Mouse (Mus musculus) spleen, adult 18-20 months (tissue): ENCODE data around the gene Rab38.

Experiments
- DNase-seq, 2 experiments: peaks; one replicate each; pipeline ENCODE4 v3.0.0; 2022; ENCODE audit warnings: mixed read lengths in 2 of 2

Gene Rab38

DNA sequence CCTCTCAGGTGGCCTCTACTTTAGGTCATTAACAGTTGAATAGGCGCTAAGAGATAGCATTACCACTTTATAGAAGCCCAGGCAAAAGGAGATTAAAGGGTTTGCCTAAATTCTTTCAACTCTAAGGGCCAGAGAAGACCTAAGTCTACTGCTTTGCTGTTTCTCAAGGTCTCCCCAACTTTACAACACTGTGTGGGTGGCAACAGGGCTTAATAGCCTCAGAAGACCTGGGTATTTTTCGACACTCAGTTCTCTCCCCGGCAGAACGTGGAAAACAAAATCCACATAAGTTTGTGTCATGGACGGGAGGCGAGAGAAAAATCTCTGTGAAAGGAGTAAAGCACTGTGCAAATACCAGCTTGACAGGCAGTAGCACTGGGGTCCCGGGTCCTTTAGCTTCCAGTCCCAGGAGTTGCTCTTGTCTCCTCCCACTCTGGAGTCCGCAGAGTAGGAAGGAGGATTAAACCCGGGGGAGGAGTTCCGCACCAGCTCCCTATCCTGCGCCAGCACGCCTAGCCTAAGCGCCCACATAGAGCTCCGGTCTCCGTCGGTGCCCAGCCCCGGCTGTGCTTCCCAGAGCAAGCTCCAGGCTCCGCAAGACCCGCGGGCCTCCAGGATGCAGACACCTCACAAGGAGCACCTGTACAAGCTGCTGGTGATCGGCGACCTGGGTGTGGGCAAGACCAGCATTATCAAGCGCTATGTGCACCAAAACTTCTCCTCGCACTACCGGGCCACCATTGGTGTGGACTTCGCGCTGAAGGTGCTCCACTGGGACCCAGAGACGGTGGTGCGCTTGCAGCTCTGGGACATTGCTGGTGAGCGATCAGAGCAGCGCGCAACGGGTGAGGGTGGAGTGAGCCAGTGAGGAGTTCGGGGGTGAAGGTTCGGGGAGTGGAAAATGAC is at the start of gene Rab38:
TSS of gene Rab38 (plus strand) at position 488 of the 906 bp plus-strand sequence.
- DNase-seq, result no peak

DNA sequence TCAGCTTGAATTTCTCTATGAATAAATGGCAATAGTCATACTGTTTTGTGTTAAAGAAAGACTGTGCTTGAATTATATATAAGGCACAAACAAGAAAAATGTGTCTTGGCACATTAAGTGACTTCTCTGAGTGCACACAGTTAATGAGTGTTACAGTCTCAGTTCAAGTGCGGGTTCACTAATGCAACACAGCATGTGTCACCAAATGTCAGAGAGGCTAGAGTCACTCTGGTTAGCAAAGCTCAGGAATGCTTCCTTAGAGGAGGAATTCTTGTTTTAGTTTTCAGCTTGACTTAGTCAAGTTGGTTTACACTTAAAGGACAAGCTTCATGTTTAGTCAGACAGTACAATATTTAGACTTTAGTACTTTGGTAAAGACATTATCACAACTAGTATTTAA is 35.5 kb upstream of the Rab38 start:
- DNase-seq, result no peak

DNA sequence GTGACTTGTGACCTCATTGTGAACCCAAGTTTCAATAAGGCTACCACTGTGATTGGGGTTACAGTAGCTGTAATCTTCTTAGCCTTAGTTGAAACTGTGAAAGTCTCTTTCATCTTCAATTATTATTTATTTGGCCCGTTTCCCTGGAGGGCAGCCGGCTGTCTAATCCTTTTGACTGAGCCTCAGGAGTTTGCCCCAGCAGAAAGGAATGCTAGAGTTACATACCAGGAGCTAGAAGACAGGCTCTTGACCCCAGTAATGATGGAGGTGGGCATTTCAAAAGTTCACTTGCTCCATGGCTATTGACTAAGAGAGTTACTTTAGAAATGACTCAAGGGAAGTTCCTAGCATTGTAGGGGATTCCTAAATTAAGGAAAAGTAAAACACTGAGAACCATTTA is 34.3 kb upstream of the Rab38 start:
- DNase-seq, result no peak

DNA sequence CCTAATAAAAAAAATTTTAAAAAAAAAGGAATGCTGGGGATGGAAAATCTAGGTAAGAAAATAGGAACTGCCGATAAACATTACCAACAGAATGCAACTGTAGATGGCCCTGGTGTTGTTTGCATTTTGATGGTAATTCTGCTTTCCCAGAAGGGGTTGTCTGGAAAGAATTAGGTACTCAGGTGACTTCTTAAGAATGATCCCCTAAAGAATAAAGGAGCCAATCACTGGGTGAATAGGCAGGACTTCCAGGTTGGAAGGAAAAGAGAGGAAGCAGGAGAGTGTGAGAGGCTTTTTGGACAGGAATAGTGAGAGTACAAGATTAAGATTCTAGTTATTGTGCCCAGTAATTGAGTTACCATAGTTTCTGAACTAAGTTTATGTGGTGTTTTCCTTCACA is 24.8 kb upstream of the Rab38 start:
- no peak for DNase-seq

DNA sequence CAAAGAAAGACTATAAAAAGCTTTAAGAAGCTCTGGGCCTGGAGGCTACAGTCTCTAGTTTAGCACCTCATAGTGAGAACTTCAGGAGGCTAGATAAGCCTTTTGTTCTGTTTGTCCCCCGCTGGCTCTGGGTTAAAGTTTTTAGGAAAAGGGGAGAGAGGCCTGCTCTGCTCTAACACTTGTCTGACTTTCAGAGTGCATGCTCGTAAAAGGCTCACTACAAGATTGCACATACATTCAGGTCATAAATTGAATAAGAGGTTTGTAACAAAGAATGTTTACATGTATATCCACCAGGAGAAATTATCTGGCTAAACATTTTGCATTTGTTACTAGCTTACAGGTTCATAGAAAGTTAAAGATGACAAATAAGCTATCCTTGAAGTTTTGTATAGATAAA is 23.6 kb upstream of the Rab38 start:
- no peak for DNase-seq

DNA sequence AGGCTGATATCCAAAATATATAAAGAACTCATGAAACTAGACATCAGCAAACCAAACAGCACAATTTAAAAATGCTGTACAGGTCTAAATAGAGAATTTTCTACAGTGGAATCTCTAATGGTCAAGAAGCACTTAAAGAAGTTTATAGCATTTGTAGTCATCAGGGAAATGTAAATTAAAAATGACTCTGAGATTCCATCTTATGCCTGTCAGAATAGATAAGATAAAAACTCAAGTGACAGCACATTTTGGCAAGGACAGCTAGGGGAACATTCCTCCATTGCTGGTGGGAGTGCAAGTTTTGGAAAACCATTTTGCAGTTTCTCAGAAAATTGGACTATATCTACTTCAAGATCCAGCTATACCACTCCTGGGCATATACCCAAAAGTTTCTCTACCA is 8.3 kb upstream of the Rab38 start:
- DNase-seq, result no peak

DNA sequence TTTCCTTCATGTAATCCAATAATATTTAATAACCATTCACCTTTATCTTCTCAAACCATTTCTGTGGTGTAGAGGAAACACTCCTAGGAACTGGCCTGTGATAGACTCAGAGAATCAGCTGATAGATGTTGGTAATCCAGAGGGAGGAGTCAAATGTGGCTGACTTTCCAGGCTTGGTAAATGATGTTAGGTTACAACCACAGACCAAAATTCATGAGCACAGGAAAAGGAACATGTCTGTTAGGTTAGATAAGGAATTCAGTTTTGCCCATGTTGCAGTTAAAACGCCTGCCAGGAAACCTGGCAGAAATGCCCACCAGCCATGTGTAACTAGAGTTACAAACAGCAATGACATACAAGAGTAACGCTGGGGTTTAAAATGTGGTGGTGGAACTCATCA is 6.2 kb upstream of the Rab38 start:
- DNase-seq, result no peak

DNA sequence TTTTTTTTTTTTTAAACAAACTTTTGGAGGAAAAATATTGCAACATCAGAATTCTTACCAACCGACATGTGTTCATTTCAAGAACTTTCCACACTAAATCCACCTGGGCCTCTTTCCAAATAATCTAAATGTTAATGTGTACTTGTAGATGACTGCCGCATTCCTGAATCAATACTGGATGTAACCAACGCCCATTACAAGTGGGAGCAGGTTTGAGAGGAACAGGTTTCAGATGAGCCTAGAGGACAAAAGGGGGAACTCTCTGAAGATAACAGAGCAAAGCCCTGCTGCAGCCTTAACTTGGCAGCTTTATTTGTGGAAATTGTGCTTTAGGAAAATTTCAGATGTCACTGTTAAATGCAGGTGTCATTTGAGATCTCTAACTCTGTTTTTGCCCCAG is 4.3 kb upstream of the Rab38 start:
- DNase-seq, result no peak

GRCm38 (mm10) chr7:88427484-88427883 is 2.6 kb upstream of the Rab38 start:
- DNase-seq, result no peak

DNA sequence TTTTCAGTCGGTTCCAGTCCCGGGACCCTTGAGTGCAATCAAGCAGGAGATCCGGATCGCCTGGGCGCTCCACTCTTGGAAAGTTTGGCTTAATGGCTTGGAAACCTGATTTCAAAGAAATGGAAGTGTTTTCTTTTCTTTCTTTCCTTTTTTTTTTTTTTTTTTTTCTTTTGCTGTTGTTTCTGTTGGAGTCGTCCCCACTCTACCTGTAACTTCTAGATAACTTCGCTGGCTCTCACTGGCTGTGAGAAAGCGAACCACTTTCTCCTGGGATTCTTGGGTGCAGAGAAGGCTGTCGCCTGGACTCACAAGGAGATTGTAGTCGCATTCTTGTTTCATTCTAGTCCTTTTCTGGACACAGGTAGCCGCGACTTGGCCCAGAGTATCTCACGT is 615 bp downstream of the Rab38 start:
- no peak for DNase-seq

DNA sequence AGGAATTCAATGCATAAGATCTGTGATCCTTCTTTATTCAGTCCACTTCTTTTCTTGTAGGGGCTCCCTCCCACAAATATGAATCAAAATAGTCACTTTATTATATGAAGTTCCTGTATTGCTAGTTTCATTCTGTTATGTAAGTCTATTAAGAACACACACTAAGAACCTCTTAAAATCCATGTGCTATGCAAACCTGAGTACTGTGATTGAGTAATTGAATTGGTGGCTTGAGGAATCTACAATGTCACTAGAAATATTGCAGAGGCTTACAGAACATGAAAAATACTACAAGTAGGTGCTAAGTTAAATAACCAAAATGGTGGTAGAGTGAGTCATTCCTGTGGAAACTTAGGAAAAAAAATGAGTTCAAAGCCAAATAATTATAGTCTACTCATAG is 10.2 kb downstream of the Rab38 start:
- DNase-seq, result no peak

- no peak for DNase-seq
Measured at GRCm38 (mm10) chr7:88442649-88443048, 12.6 kb downstream of the Rab38 start.

- DNase-seq, result no peak
Measured at GRCm38 (mm10) chr7:88443435-88443834, 13.4 kb downstream of the Rab38 start.

DNA sequence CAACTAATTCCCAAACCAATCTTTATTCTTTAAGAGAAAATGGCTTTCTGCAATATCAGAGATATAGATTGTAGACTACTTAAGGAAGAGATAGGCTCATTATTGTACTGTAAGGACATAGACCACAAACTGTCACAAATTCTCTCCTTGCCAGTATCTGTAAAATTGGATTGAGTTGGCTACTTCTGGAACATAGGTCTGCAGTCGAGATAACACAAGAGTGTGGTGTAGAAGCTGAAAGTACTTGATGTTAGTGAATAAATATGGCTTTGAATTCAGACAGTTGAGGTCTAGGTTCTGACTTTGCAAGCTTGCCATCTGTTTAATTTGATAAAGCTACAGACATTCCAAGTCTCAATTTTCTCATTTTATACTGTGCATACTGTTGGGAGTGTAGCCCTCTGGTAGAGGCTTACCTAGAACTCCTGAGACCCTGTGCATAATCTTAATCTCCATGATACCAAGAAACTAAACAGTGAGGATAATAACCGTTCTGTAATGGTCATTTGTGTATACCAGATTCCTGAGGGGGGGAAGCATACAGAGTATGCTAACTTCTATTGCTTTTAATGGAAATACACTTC is 15.3 kb downstream of the Rab38 start:
- DNase-seq, result no peak

DNA sequence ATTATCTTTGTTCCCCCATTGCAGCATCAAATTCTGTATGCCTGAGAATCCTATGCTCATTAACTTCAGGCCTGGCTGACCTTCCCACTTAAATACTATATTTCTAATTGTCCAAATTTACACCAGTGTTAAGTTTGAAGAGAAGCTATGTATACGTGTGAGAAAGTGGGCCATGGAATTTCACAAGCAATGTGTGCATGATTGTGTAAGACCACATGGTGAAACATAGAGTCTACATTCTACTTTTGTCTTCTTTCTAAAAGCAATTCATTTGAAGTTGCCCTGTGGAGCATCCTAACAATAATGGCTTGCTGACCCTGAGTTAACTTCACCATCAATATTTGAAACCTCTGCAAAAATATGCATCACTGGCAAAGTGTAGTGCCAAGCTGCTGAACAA is 23.2 kb downstream of the Rab38 start:
- DNase-seq, result no peak

DNA sequence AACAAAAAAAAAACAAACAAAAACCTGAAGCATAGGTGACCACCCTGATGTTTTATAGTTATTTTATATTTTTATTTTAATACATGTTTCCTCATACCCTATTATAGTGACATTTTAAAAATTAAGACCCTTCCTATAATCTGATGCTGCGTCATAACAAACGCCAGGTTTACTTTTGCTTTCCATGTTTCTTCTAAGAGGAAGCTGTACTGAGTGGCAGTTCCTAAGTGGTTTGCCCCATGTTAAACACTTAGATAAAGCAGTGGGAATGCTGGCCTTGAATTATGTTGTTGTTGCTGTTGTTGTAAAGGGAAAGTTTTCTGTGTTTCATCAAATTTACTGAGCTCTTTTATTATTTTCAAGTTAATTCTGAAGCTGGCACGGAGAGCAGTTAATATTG is 27.8 kb downstream of the Rab38 start:
- no peak for DNase-seq

GRCm38 (mm10) chr7:88467754-88468153 is 37.7 kb downstream of the Rab38 start:
- DNase-seq, result no peak

DNA sequence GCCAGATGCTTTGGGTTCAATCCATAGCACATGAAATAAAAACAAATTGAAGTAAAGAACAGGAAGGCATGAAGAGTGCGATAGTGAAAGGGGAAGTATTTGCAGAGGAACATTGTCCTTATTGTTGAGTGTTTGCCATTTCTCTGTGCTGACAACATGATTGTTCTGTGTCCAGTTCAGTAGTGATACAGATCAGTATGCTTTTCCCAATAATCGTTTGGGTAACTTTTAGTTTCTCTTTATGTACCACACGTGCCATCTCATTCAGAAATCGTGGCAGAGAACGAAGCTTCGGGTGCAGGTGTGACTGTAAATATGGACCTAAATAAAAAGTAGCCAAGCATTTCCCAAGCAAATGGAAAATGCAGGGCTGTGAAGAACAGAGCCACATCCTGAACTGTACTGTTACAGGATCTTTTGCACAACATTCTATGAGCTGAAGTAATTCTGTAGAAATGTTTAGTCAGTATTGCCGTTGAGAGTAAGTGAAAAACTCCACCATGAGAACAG is 52.1 kb downstream of the Rab38 start:
- DNase-seq, result no peak

GRCm38 (mm10) chr7:88482628-88483027 is 52.6 kb downstream of the Rab38 start:
- DNase-seq, result no peak

- no peak for DNase-seq
Measured at GRCm38 (mm10) chr7:88491020-88491419, 60.9 kb downstream of the Rab38 start.

DNA sequence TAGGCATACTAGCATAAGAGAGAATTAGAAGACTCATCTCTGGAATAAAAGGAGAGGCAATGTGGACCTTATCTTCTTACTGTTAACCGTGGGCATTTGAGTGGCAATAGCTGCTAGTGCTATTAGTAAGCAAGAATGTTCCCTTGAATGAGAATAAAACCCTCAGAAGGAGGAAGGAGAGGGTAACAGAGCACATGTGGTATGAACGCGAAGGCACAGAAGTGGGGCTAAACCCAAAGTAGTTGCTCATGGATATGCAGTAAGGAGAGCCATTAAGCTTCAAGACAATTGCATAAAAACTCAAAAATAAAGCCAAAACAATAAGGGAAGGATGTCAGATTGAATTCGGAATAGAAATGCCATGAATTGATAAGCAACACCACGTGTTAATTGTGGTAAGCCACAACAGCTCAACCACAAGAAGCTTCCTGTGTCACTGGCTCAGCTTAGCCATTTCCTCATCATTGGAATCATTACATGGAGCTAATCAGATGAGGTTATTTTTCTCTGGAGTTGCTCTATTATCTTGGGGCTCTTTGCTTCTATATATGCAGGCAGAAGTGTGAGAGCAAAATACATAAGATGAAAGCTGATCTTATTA is 72.2 kb downstream of the Rab38 start:
- no peak for DNase-seq

- DNase-seq, result no peak
Measured at GRCm38 (mm10) chr7:88509748-88510147, 79.7 kb downstream of the Rab38 start.

DNA sequence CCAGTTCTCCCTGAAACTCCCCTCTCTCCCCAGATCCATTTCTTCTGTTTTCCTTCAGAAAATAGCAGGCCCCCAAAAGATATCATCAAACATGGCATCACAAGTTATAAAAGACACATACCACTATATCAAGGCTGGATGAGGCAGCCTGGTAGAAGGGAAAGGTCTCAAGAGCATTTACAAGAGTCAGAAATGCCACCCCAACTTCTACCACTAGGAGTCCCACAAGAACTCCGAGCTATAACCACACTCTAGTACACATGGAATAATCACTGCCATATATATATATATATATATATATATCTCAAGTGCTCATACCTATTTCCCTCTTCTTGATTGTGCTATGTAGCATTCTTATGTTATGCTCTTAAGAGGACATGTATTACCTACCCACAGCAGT is 92.4 kb downstream of the Rab38 start:
- DNase-seq, result no peak

DNA sequence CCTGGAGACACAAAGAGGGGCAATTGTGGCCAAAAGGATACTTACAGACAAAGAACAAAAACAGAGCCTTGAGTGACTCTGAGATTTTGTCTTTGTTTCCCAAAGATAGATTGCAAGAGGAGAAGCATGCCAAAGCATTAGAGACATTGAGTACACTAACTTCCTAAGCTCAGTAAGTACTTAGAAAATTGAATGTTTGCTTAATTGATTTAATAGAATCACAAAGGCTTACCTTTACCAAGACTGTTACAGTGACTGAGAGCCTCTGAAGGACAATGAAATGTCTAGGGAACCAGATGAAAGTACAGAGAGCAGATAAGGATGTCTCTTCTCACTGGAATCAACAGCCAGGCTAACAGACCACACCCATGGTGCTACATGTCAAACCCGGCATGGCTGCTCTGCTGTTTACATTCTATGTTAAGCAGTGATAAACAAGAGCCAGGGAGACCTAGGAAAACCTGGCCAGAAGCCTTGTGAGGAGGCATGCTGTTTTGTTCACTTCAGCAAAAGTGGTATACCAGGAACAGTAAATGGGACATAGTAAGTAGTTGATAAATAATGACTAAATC is 97.1 kb downstream of the Rab38 start:
- DNase-seq, result no peak
